Mouse (Mus musculus) erythroid progenitor cell, adult 5-6 weeks (primary cell): ENCODE measurements around the gene Prmt9. TPM values are rescaled to one million over a fixed set of nuclear protein-coding genes. Genes with fewer than 3 reads are reported as not detected.

Source experiments
- ATAC-seq: replicated peaks from 2 replicates; pipeline ENCODE4 v1.8.0; 2016; ENCODE audit warnings: moderate number of reproducible peaks, mild to moderate bottlenecking, moderate TSS enrichment, inconsistent platforms; ENCODE audit not compliant: poor library complexity, low FRiP score, severe bottlenecking
- total RNA-seq, 2 experiments: library from RNA; stranded (forward) in 1 of 2; stranded (reverse) in 1 of 2; fragments of 150-400 nt in 1 of 2; fragments of 186-747, 209-891 nt in 1 of 2; gene quantifications; 2 replicates each; pipeline versions ENCODE4 v1.2.3 to v1.2.4; 2015 to 2017; ENCODE audit warnings: low replicate concordance in 2 of 2

Gene Prmt9
- total RNA-seq, 2 experiments from 2014 or later: 3.9 to 9.6 TPM

DNA sequence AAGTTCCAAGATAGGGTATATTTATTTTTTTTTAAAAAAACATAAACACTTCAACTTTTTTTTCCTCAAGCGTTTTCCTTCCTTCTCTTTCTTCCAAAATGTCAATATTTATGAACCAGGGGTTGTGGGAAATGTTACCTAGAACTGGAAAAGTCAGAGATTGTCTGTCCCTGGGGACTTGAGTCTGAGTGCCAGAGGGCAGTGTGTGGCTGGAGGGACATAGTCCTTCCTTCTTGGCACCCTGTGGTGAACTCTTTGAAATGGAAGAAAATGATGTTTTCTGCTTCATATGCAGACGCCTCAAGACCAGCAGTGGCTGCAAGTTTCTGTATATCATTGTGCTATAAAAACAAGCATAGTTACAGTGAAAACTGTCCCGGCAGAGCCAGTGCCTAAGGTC, 81.5 kb downstream of the Prmt9 start:
- ATAC-seq: no peak

Other genes with a start within 250 kb of the Prmt9 start
- gene Arhgap10, start 31.4 kb upstream of the Prmt9 start, total RNA-seq (2015; ENCODE audit: low replicate concordance): 0.84 and 1.1 TPM in 2 replicates
- 3.5 and 3.9 TPM in 2 replicates for gene Arhgap10, start 31.4 kb upstream of the Prmt9 start, total RNA-seq (2017; ENCODE audit: low replicate concordance)
- 1.8 and 2.9 TPM in 2 replicates for gene Tmem184c, start 61.3 kb downstream of the Prmt9 start, total RNA-seq (2015; ENCODE audit: low replicate concordance)
- 4.2 and 4.4 TPM in 2 replicates for gene Tmem184c, start 61.3 kb downstream of the Prmt9 start, total RNA-seq (2017; ENCODE audit: low replicate concordance)
- gene Ednra, start 175.1 kb downstream of the Prmt9 start, total RNA-seq (2015; ENCODE audit: low replicate concordance): 1.4 and 1.7 TPM in 2 replicates
- 0.76 TPM in 1 of 2 replicates, not detected in the other for gene Ednra, start 175.1 kb downstream of the Prmt9 start, total RNA-seq (2017; ENCODE audit: low replicate concordance)